Mouse (Mus musculus) cerebellum, adult 2 months (tissue): ENCODE data around the gene Ncs1.

ENCODE experiments used
- CTCF ChIP-seq: fragments of 200-500 bp; IDR thresholded peaks from 2 replicates; pipeline ENCODE4 v1.5.1; 2011; ENCODE audit warnings: low read depth, mild to moderate bottlenecking, control low read depth, low read length, moderate library complexity, borderline replicate concordance; ENCODE audit not compliant: insufficient read depth
- POLR2A ChIP-seq: fragments of 200-500 bp; IDR thresholded peaks from 2 replicates; pipeline ENCODE4 v1.6.1; 2011; ENCODE audit warnings: low read length, control low read depth, borderline replicate concordance; ENCODE audit not compliant: insufficient read depth

GRCm38 (mm10) chr2:31218611-31219010 lies 27.0 kb upstream of the Ncs1 start:
- TF ChIP-seq POLR2A (no peak), CTCF (no peak)
